Mouse (Mus musculus): ENCODE data around the gene Rack1. TPM values are rescaled to one million over a fixed set of nuclear protein-coding genes. Genes with fewer than 3 reads are reported as not detected.
"Not testable (repeated sequence)": the region's sequence is repeated elsewhere in the genome, so short reads cannot be mapped to it uniquely, and the experiment has no call there.

Gene Rack1
- total RNA-seq, 2 experiments from 2014 or later: 397 to 416 TPM

DNA sequence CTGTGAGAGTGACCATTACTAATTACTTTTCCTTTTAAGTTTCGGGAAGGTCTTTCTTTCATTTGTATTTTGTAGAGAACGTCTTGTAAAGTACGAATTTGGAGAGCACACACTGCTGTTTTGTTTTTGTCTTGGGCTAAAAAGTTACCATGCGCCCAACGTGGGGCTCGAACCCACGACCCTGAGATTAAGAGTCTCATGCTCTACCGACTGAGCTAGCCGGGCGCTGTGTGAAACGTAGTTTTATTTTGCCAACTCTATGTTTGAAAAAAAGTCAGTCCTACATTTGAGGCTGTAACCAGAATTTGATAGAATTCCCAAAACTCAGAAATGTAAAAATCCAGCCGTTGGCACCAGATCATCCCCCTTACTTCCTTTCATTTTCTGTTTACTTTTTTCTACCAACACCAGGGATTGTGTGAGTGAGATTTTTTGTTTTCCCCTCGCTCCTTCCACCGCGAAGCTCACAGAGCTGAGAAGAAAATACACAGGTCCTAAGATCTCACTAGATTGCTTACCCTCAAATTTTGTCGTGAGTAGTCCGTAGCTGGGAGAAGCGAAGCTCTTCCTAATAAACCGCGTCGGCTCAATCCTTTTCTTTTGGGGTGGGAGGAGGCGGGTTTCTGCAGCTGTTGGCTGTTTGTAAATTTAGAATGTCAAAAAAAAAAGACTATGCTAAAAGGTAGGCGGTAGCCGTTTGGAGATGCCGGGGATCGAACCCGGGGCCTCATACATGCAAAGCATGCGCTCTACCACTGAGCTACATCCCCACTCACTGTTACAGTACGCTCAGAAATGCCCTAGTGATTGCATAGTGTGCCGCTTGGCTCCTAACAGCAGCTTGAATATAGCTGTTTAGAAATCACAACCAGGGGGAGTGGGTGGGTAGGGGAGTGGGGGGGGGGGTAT, 33.9 kb downstream of the Rack1 start:
- intact Hi-C loops (cut with DNase I): loop anchor here (1.0 to 2.0 kb wide), 2 partner anchors 15 to 22 kb away; no protein-coding TSS in a partner anchor
- DNase-seq (ENCODE audit: low spot score): peak; percentile 79

DNA sequence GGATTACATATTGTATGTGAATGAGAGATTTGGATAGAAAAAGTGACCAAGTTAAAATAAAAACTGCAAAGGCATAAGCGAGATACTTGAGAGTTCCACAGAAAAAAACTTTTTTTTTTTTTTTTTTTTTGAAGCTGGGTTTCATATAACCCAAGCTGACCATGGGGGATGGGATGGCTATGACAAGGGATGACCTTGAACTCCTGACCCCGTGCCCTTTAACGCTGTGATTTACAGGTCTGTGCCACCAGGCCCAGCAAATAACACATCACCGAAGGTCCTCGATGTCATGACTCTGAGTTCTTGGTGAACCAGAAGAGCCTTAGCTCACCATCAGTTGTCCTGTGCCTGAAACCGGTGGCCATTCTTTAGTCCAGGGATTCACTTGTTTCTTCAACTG, 35.8 kb downstream of the Rack1 start:
- no peak for DNase-seq (ENCODE audit: low spot score)
- intact Hi-C loops (cut with DNase I): loop anchor here (1.0 to 2.0 kb wide), 2 partner anchors 17 kb away; no protein-coding TSS in a partner anchor

- DNase-seq (ENCODE audit: low spot score): no peak
- intact Hi-C loops (cut with DNase I): no loop called here
These were observed 36.8 kb downstream of the Rack1 start for GRCm38 (mm10) chr11:48836990-48837309.

- peak; percentile 52 for DNase-seq (ENCODE audit: low spot score)
- intact Hi-C loops (cut with DNase I): no loop called here
These were observed 37.4 kb downstream of the Rack1 start for GRCm38 (mm10) chr11:48837310-48838180.

GRCm38 (mm10) chr11:48838181-48838797, 38.2 kb downstream of the Rack1 start:
- intact Hi-C loops (cut with DNase I): no loop called here
- no peak for DNase-seq (ENCODE audit: low spot score)

DNA sequence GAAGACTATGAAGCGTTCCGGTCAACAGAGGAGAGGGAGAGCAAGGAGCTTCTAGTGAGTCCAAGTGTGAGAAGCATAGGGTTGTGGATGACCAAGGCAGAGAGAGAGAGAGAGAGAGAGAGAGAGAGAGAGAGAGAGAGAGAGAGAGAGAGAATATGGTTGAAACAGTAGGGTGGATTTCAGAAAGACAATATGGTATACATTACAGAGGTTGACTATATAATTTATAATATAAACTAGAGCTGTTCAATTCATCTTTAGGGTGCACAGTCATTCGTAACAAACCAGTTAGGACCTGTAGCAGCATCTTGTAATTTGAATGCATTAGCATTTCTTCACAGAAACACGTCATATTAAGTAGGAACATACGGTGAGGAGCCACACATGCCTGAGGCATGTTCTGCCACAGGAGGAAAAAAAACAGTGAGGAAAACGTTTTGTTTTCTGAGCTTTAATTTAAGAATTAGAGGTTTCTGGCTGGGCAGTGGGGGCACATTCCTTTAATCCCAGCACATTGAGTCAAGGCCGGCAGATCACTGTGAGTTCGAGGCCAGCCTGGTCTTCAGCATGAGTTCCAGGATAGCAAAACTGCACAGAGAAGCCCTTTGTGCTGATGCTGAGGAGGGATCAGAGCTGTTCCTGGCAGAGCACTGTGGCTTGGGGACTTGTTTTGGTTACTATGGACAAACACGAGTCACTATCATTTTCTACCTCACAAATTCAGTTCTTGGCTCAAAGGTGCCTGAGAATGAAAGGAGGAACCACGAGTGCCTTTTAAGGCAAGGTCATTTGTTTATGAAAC, 38.9 kb downstream of the Rack1 start:
- no peak for DNase-seq (ENCODE audit: low spot score)
- intact Hi-C loops (cut with DNase I): no loop called here

DNA sequence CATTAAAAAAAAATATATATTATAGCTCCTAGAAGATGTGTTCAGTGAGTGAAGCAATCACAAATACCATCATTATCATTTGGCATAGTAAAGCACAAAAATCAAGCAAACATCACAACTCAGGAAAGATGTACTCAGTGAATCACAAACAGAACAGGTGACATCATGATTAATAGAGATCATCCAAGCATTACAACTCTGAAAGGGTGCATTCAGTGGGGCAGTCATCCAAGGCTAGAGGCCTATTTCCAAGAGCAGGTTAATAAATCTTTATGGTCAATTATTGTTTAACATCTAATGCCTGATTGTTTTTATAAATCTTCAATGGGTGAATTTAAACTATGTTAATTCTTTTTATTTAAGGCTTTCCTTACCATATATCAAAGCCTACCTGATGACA, 40.7 kb downstream of the Rack1 start:
- DNase-seq (ENCODE audit: low spot score): no peak
- intact Hi-C loops (cut with DNase I): no loop called here

DNA sequence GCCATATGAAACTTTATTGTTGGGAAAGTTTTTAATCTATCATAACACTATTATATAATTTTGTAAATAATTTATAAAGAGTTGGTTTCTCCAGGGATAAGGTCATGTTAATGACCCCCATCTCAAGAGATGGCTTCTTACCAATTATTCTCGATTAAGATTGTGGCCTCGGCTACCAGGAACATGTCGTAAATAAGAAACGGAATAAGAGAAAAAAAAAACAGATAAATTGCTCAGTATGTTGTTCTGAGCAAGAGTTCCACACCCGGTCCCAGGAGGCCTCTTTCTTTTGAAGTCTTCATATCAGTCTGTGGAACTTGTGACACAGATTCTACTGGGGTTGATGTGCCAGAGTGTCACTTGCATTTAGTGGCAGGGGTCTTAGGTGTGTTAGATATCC, 41.1 kb downstream of the Rack1 start:
- DNase-seq (ENCODE audit: low spot score): no peak

GRCm38 (mm10) chr11:48842378-48842792, 42.3 kb downstream of the Rack1 start:
- DNase-seq (ENCODE audit: low spot score): no peak
- intact Hi-C loops (cut with DNase I): no loop called here

More for the DNA sequence above, 41.1 kb downstream of the Rack1 start:
- intact Hi-C loops (cut with DNase I): no loop called here

- no peak for DNase-seq (ENCODE audit: low spot score)
- intact Hi-C loops (cut with DNase I): no loop called here
These were observed 43.1 kb downstream of the Rack1 start for GRCm38 (mm10) chr11:48843202-48843601.

- no peak for DNase-seq (ENCODE audit: low spot score)
These were observed 44.2 kb downstream of the Rack1 start for GRCm38 (mm10) chr11:48844309-48844708.

DNA sequence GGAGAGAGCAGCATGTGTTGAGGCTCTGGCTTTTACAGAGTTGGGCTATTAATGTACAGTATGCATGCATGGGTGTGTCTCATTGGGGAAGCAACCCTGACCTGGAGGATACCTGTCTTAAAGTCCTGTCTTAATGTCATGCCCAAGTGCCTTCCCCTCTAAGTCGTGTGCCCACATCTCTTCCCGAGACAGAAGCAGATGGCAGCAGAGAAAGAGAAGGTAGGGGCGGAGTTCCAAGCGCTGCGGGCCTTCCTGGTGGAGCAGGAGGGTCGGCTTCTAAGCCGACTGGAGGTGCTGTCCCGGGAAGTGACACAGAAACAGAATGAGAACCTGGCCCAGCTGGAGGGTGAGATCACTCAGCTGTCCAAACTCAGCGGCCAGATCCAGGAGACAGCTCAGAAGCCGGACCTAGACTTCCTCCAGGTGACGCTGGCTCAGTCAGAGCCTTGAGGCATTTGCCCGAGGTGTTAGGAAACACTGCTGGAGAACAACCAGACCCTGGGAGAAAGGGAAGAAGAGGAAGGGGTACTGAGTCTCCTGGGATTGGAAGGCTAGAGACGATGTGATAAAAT, 45.2 kb downstream of the Rack1 start:
- DNase-seq (ENCODE audit: low spot score): no peak
- intact Hi-C loops (cut with DNase I): no loop called here

More at GRCm38 (mm10) chr11:48844309-48844708, 44.2 kb downstream of the Rack1 start:
- intact Hi-C loops (cut with DNase I): no loop called here

GRCm38 (mm10) chr11:48846362-48846761, 46.2 kb downstream of the Rack1 start:
- DNase-seq (ENCODE audit: low spot score); intact Hi-C loops (cut with DNase I): not testable (repeated sequence)

DNA sequence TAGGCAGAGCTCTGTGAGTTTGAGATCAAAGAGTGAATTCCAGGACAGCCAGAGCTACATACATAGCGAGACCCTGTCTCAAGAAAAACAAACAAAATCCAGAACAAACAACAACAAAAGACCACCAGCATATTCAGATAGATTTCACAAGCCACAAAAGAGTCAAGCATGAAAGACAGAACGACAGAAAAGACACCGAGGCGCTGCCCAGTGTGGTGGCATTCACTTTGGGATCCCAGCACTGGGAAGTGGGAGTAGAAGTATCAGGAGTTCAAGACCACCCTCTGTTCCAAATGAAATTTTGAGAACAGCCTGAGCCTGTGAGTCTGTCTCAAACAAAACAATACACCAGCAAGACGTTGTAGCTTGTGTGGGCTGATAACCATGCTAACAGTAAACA, 46.7 kb downstream of the Rack1 start:
- no peak for DNase-seq (ENCODE audit: low spot score)
- intact Hi-C loops (cut with DNase I): no loop called here

DNA sequence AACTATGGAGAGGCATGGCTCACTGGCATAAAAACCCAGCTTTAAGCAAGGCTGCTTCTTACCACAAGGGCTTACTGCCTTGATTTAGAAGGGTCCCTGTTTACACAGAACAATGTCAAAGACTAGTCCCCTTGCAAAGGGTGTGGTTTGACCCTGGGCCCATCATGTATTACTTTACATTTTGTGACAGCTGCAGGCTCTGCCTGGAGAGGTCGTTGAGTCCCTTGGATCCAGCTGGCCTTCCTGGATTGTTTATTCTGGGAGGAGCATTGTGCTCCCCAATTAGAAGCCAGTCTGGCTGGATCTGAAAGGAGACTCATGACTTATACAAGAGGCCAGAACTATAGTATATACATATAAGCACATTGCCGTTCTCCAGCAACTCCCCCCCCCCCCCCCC, 50.1 kb downstream of the Rack1 start:
- intact Hi-C loops (cut with DNase I): no loop called here
- DNase-seq (ENCODE audit: low spot score): no peak

DNA sequence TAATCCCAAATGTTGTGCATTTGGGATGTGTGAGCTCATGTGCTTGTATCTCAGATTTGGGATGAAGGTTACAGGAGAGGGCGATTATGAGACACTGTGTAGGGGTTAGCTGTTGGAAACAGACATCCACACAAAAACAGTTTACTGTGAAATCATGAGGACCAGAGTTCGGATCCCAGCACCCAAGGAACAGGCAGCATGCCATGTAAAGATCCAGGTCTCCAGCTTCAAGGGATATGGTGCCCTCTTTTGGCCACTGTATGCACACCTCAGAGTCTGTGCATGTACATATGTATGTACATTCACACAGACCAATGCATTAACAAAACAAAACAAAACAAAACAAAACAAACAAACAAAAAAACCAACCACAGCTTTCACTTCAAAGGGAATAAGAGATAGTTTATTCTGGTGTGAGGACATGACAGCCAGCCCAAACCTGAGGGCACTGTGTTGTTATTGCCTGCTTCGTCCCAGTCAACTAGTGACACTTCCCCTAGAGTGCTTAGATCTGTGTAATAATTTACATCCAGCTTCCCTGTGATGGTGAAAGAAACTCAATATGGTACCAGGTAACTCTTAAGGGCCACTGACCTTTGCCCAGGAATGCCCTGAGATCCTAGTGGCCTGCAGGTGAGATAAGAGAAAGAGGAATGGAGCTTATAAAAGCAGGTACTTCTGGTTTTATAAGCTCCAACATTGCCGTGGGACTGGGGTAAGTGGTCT, 51.3 kb downstream of the Rack1 start:
- DNase-seq (ENCODE audit: low spot score): no peak

DNA sequence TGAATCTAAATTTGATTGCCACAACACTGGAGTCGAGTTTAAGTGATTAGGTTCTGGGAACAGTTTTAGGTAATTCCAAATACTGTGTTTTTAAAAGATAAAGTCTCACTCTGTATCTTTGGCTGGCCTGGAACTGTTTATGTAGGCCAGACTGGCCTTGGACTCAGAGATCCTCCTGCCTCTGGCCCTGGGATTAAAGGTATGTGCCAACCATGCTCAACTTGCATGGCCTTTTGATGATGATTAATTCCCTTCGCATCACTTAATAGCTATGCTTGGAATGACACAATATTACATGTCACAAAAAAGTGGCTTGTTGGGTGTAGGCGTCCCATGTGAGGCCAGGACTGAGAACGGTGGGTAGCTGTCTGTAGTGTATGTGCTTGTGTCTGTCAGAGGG, 52.1 kb downstream of the Rack1 start:
- DNase-seq (ENCODE audit: low spot score): no peak
- intact Hi-C loops (cut with DNase I): no loop called here

More for the DNA sequence above, 51.3 kb downstream of the Rack1 start:
- intact Hi-C loops (cut with DNase I): no loop called here

Measured in heart, postnatal 25 days (tissue).